ENCODE assay signal across 13 mouse cellular contexts in the genomic region with DNA sequence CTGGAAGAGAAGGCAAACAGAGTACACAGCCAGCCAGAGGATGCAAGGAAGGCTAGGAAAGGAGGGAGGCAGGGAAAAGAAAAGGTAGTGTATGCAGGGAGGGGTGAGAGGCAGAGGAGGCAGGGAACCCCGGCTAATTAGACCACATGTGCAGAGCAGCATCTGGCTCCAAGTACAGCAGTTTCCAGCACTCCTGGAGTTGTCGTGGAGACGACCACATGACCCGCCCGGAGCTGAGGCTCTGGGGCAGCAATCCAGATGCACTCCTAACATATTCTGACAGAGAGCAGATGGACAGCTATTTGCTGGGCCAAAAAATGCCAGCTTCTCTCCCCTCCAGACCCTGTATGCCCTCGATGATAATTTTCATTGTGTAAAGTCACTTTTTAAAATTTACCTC.
DNase-seq lines count a peak whose midpoint lies in the region; ATAC-seq and TF ChIP-seq lines count a peak whose summit lies in the region.
"Had no signal": no experiment of that assay in that cellular context is flagged by ENCODE, and none has a peak within 500 bp of the region (broad histone marks: within the 10 kb centered on the region; RNA-seq: fewer than 3 reads in every experiment).

No protein-coding gene starts in this region.

- H3K4me2 ChIP-seq in forebrain, embryonic 12.5 days, result no peak overlapping the region
- H3K4me2 ChIP-seq in limb, embryonic 12.5 days, result no peak overlapping the region
- no peak overlapping the region for H3K4me2 ChIP-seq in intestine, embryonic 16.5 days (ENCODE audit: low read depth, low read length)
- H3K4me2 ChIP-seq: neural tube, embryonic 12.5 days had no signal

- DNase-seq in layer of hippocampus, adult 9-11 months, result peak; percentile 22
- DNase-seq in layer of hippocampus, postnatal 25 days (ENCODE audit: extremely low spot score in 1 of 2, low spot score in 1 of 2), result no peak
- peak; percentile 55 for DNase-seq in retina, embryonic 14.5 days (ENCODE audit: low spot score)
- no peak for DNase-seq in heart, adult 2 months
- no peak for DNase-seq in ovary, postnatal 10 days (ENCODE audit: low spot score)
- DNase-seq: cerebellum, adult 8-10 months; spleen, adult 18-20 months; thymus, adult 2 months had no signal

- TF ChIP-seq EP300 in heart, adult 2 months (IDR thresholded peaks at IDR 0.05; ENCODE audit: insufficient read depth, low read depth, low read length), result no peak

- H3K27ac ChIP-seq in forebrain, embryonic 12.5 days, result no peak overlapping the region
- peak overlapping the region; percentile 66; the same call in 1 of the 2 replicates for H3K27ac ChIP-seq in limb, embryonic 12.5 days
- H3K27ac ChIP-seq in heart, adult 2 months, result no peak overlapping the region
- no peak overlapping the region for H3K27ac ChIP-seq in intestine, embryonic 16.5 days (ENCODE audit: low read length)
- H3K27ac ChIP-seq: kidney, postnatal 0 days; neural tube, embryonic 12.5 days had no signal

- no peaks in the 10 kb centered on the region for H3K36me3 ChIP-seq in forebrain, embryonic 12.5 days (replicated peaks)
- H3K36me3 ChIP-seq in limb, embryonic 12.5 days, result no peaks in the 10 kb centered on the region
- H3K36me3 ChIP-seq in heart, adult 2 months (ENCODE audit: control insufficient read depth, insufficient read depth, low read length), result no peaks in the 10 kb centered on the region
- no peaks in the 10 kb centered on the region for H3K36me3 ChIP-seq in intestine, embryonic 16.5 days (ENCODE audit: control insufficient read depth, insufficient read depth, low read length)
- H3K36me3 ChIP-seq: neural tube, embryonic 12.5 days had no signal

- TF ChIP-seq CTCF in heart, adult 2 months (IDR thresholded peaks at IDR 0.05), result no peak

- peaks cover 14% of the 10 kb centered on the region for H3K4me1 ChIP-seq in forebrain, embryonic 12.5 days
- H3K4me1 ChIP-seq in limb, embryonic 12.5 days (replicated peaks), result peaks cover 20% of the 10 kb centered on the region
- no peaks in the 10 kb centered on the region for H3K4me1 ChIP-seq in heart, adult 2 months (ENCODE audit: control insufficient read depth, insufficient read depth, low read length)
- no peaks in the 10 kb centered on the region for H3K4me1 ChIP-seq in intestine, embryonic 16.5 days (ENCODE audit: control insufficient read depth, insufficient read depth, low read length)

- WGBS in forebrain, embryonic 12.5 days, result 41% methylated on average over 6 of the region's 6 CpGs
- WGBS in limb, embryonic 12.5 days, result 24% methylated on average over 6 of the region's 6 CpGs
- WGBS in heart, adult 2 months, result 51% methylated on average over 6 of the region's 6 CpGs
- 42% methylated on average over 6 of the region's 6 CpGs for WGBS in intestine, embryonic 16.5 days

- intact Hi-C loops in heart, adult 2 months (cut with DNase I), result no loop called here

- no peak for TF ChIP-seq POLR2A in heart, adult 2 months (IDR thresholded peaks at IDR 0.05; ENCODE audit: insufficient read depth, low read depth, low read length)

- no peak overlapping the region for H3K9ac ChIP-seq in forebrain, embryonic 12.5 days
- no peak overlapping the region for H3K9ac ChIP-seq in limb, embryonic 12.5 days (replicated peaks)
- H3K9ac ChIP-seq in heart, adult 2 months (ENCODE audit: low read depth, low read length), result no peak overlapping the region
- no peak overlapping the region for H3K9ac ChIP-seq in intestine, embryonic 16.5 days (ENCODE audit: low read depth, low read length)
- H3K9ac ChIP-seq: neural tube, embryonic 12.5 days had no signal

- no peaks in the 10 kb centered on the region for H3K79me2 ChIP-seq in heart, adult 2 months (replicated peaks; ENCODE audit: control insufficient read depth, insufficient read depth, low read length)

- peak; percentile 60; the same call in 1 of the 2 replicates for ATAC-seq in forebrain, embryonic 12.5 days (ENCODE audit: low FRiP score)
- peak; percentile 85 for ATAC-seq in limb, embryonic 12.5 days (ENCODE audit: insufficient number of reproducible peaks, insufficient read depth, low FRiP score, low TSS enrichment, low read depth)
- ATAC-seq in intestine, embryonic 16.5 days, result no peak

- no peaks in the 10 kb centered on the region for H3K27me3 ChIP-seq in forebrain, embryonic 12.5 days
- no peaks in the 10 kb centered on the region for H3K27me3 ChIP-seq in limb, embryonic 12.5 days
- H3K27me3 ChIP-seq in heart, adult 2 months (ENCODE audit: control insufficient read depth, insufficient read depth, low read length), result no peaks in the 10 kb centered on the region
- H3K27me3 ChIP-seq in intestine, embryonic 16.5 days (replicated peaks; ENCODE audit: control insufficient read depth, insufficient read depth, low read length), result no peaks in the 10 kb centered on the region
- H3K27me3 ChIP-seq: neural tube, embryonic 12.5 days had no signal

- H3K4me3 ChIP-seq in forebrain, embryonic 12.5 days (replicated peaks), result no peak overlapping the region
- H3K4me3 ChIP-seq in limb, embryonic 12.5 days (replicated peaks), result no peak overlapping the region
- H3K4me3 ChIP-seq in heart, adult 2 months, result no peak overlapping the region
- no peak overlapping the region for H3K4me3 ChIP-seq in intestine, embryonic 16.5 days (ENCODE audit: low read length)
- H3K4me3 ChIP-seq: neural tube, embryonic 12.5 days had no signal

- H3K9me3 ChIP-seq in forebrain, embryonic 12.5 days, result no peaks in the 10 kb centered on the region
- no peaks in the 10 kb centered on the region for H3K9me3 ChIP-seq in limb, embryonic 12.5 days
- no peaks in the 10 kb centered on the region for H3K9me3 ChIP-seq in intestine, embryonic 16.5 days (ENCODE audit: control insufficient read depth, low read length)
- H3K9me3 ChIP-seq: neural tube, embryonic 12.5 days had no signal

Comparison
In these comparisons a context has a peak if more than half of its experiments do, and no peak if none do; other contexts are left out.
1. DNase-seq: peak in layer of hippocampus, adult 9-11 months (single experiment) and retina, embryonic 14.5 days (single experiment); none in layer of hippocampus, postnatal 25 days (0 of 2), heart, adult 2 months (0 of 2) and ovary, postnatal 10 days (single experiment).